Mouse (Mus musculus) embryonic fibroblast, embryonic 13.5 days (primary cell): ENCODE results near the gene Slc2a5. TPM values are rescaled to one million over a fixed set of nuclear protein-coding genes. Genes with fewer than 3 reads are reported as not detected.

Experiments
- H3K27ac ChIP-seq: 2 replicates; pipeline ENCODE4 v1.5.1; 2012; ENCODE audit warnings: low read length, control low read depth, inconsistent platforms; ENCODE audit not compliant: insufficient read depth
- H3K4me1 ChIP-seq: 2 replicates; pipeline ENCODE4 v1.6.1; 2011; ENCODE audit warnings: low read length; ENCODE audit not compliant: control insufficient read depth, insufficient read depth
- H3K4me3 ChIP-seq: 2 replicates; pipeline ENCODE4 v1.5.1; 2011; ENCODE audit warnings: mild to moderate bottlenecking, control low read depth, low read length; ENCODE audit not compliant: insufficient read depth
- CTCF ChIP-seq: IDR thresholded peaks from 2 replicates; pipeline ENCODE4 v1.5.1; 2011; ENCODE audit warnings: mild to moderate bottlenecking, control low read depth, low read length, moderate library complexity, borderline replicate concordance; ENCODE audit not compliant: insufficient read depth
- POLR2A ChIP-seq: IDR thresholded peaks from 2 replicates; pipeline ENCODE4 v1.6.1; 2011; ENCODE audit warnings: low read depth, mild to moderate bottlenecking, control low read depth, low read length, moderate library complexity
- polyA plus RNA-seq: library from polyadenylated mRNA; stranded (reverse); fragments of >200 nt; gene quantifications from 2 replicates; pipeline ENCODE4 v1.2.4, GENCODE M21; 2011; ENCODE audit warnings: low read depth; ENCODE audit not compliant: missing spikeins, insufficient read length

The Slc2a5 gene
- polyA plus RNA-seq, 1 experiment = not detected

DNA sequence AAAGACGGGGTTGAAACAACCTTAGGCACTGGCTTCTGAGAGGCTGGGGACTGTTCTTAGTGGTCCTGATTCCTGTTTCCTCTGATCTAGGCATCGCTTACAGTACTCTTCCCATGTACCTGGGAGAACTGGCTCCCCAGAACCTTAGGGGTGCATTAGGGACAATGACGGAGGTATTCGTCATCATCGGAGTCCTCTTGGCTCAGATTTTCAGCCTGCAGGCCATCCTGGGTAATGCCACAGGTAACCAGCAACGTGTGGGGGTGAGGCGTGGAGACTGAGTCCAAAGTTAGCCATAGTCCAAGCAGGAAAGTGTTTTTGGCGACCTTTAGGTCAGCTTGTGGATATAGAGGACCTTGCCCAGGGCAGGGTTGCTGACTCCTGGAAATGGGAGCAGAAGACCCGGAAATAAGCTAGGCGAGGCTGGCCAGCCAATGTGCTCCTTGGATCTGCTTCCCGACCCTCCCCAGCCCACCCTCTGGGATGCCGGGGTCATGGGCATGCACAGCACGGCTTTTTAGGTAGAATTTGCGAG, 38.3 kb downstream of the Slc2a5 start:
- no peak for TF ChIP-seq POLR2A
- TF ChIP-seq CTCF = no peak

DNA sequence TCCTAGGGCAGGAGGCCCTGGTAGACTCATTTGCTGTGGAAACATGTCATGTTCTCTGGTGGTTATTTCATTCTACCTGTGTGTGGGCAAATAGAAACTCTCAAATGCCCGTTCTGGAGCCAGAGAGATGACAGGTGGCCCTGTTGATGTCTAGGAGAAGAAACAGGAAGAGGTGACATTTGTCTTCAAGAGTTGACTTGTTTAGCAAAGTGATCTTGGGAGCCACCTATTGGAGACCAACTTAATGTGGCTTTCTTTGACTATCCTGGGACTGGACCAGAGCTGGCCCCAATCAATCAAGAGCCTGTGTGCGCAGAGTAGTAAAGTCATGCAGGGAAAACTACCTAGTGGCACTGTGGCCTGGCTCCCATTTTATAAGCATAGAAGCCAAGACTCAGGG, 40.4 kb downstream of the Slc2a5 start:
- TF ChIP-seq CTCF (no peak), POLR2A (no peak)
- Histone ChIP-seq H3K27ac (no peak overlapping the region), H3K4me1 (no peaks in the 10 kb centered on the region), H3K4me3 (no peak overlapping the region)

More for the DNA sequence above, 38.3 kb downstream of the Slc2a5 start:
- Histone ChIP-seq H3K27ac (no peak overlapping the region), H3K4me3 (no peak overlapping the region), H3K4me1 (no peaks in the 10 kb centered on the region)

GRCm38 (mm10) chr4:150162561-150163169, 43.6 kb downstream of the Slc2a5 start:
- TF ChIP-seq POLR2A (no peak), CTCF (no peak)
- no peak overlapping the region for H3K4me3 ChIP-seq
- H3K4me1 ChIP-seq = no peaks in the 10 kb centered on the region
- no peak overlapping the region for H3K27ac ChIP-seq

DNA sequence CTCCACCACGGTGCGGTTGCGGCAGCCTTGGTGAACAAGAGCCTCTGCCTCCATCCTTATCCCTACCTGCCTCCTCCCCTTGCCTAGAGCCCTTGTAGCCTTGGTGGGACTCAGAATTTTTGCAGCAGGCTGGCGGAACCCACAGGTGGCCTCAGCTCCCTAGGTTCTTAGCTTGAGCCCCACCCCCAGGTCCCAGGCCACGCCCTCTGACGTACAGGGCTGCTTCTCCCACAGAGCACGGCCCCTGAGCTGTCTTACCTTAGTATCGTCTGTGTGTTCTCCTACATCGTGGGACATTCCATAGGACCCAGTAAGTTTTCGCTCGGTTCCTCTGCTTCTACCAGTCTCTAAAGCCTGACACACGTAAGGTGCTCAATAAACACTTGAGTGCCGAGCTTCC, 45.8 kb downstream of the Slc2a5 start:
- Histone ChIP-seq H3K27ac (no peak overlapping the region), H3K4me3 (no peak overlapping the region), H3K4me1 (no peaks in the 10 kb centered on the region)
- TF ChIP-seq CTCF (no peak), POLR2A (no peak)

- no peaks in the 10 kb centered on the region for H3K4me1 ChIP-seq
- TF ChIP-seq CTCF (no peak), POLR2A (no peak)
- no peak overlapping the region for H3K4me3 ChIP-seq
- H3K27ac ChIP-seq = no peak overlapping the region
Observed at GRCm38 (mm10) chr4:150168406-150168805, 49.3 kb downstream of the Slc2a5 start.

- TF ChIP-seq POLR2A (no peak), CTCF (no peak)
- H3K4me1 ChIP-seq = no peaks in the 10 kb centered on the region
- H3K4me3 ChIP-seq = no peak overlapping the region
- H3K27ac ChIP-seq = no peak overlapping the region
Observed at GRCm38 (mm10) chr4:150172107-150172506, 53.0 kb downstream of the Slc2a5 start.

- Histone ChIP-seq H3K4me3 (no peak overlapping the region), H3K27ac (no peak overlapping the region), H3K4me1 (no peaks in the 10 kb centered on the region)
- TF ChIP-seq CTCF (no peak), POLR2A (no peak)
Observed at GRCm38 (mm10) chr4:150173281-150173680, 54.2 kb downstream of the Slc2a5 start.

DNA sequence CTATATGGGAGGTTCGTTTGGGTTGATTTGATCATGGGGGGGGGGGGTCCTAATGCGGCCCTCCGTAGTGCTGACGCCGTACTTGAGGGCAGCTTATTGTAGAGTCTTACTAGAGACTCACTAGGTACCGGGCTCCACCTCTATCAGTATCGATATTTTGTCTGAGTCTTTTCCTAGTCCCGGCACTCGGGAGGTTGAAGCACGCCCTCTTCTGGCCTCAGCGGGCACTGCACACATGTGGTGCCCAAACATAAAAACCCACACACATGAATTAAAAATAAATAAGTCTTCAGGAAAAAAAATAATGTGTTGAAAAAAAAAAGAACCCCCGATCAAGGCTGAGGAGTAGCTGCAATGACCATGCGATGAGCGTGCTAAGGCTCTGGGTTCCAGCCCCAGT, 54.9 kb downstream of the Slc2a5 start:
- TF ChIP-seq CTCF (no peak), POLR2A (no peak)
- H3K4me3 ChIP-seq = no peak overlapping the region
- no peak overlapping the region for H3K27ac ChIP-seq
- no peaks in the 10 kb centered on the region for H3K4me1 ChIP-seq

GRCm38 (mm10) chr4:150176535-150176934, 57.5 kb downstream of the Slc2a5 start:
- TF ChIP-seq CTCF = peak; percentile 89
- no peak for TF ChIP-seq POLR2A
- Histone ChIP-seq H3K4me1 (no peaks in the 10 kb centered on the region), H3K27ac (no peak overlapping the region), H3K4me3 (no peak overlapping the region)

- TF ChIP-seq POLR2A = no peak
- no peak for TF ChIP-seq CTCF
- no peaks in the 10 kb centered on the region for H3K4me1 ChIP-seq
- no peak overlapping the region for H3K27ac ChIP-seq
- no peak overlapping the region for H3K4me3 ChIP-seq
Observed at GRCm38 (mm10) chr4:150177122-150177521, 58.0 kb downstream of the Slc2a5 start.

- no peak overlapping the region for H3K27ac ChIP-seq
- H3K4me1 ChIP-seq = no peaks in the 10 kb centered on the region
- TF ChIP-seq POLR2A = no peak
- H3K4me3 ChIP-seq = no peak overlapping the region
Observed at GRCm38 (mm10) chr4:150178131-150178530, 59.0 kb downstream of the Slc2a5 start.
